Mouse (Mus musculus) stomach, embryonic 16.5 days (tissue): Measurements from ENCODE around the gene Myom1. TPM values are rescaled to one million over a fixed set of nuclear protein-coding genes. Genes with fewer than 3 reads are reported as not detected.

ENCODE experiments used
- ATAC-seq: fragments of 200-750 bp; cut with Nextera tagmentation; 2 replicates; pipeline ENCODE4 v1.8.0; 2017; ENCODE audit warnings: moderate number of reproducible peaks, moderate TSS enrichment; ENCODE audit not compliant: insufficient read depth, low FRiP score
- H3K27ac ChIP-seq: fragments of 300-500 bp; sonication (generic); 2 replicates; pipeline ENCODE4 v1.5.1; 2014; ENCODE audit warnings: low read length
- H3K27me3 ChIP-seq: fragments of 300-500 bp; sonication (generic); 2 replicates; pipeline ENCODE4 v1.6.1; 2014; ENCODE audit warnings: low read length, control low read depth, mixed read lengths; ENCODE audit not compliant: control insufficient read depth, insufficient read depth
- H3K36me3 ChIP-seq: fragments of 300-500 bp; sonication (generic); 2 replicates; pipeline ENCODE4 v1.6.1; 2014; ENCODE audit warnings: low read length; ENCODE audit not compliant: control insufficient read depth, insufficient read depth
- H3K4me1 ChIP-seq: fragments of 300-500 bp; sonication (generic); 2 replicates; pipeline ENCODE4 v1.6.1; 2014; ENCODE audit warnings: low read length, control low read depth, mixed read lengths; ENCODE audit not compliant: control insufficient read depth, insufficient read depth
- H3K4me2 ChIP-seq: fragments of 300-500 bp; sonication (generic); 2 replicates; pipeline ENCODE4 v1.6.1; 2014; ENCODE audit warnings: low read depth, low read length, mixed read lengths
- H3K4me3 ChIP-seq: fragments of 300-500 bp; sonication (generic); replicated peaks from 2 replicates; pipeline ENCODE4 v1.5.1; 2014; ENCODE audit warnings: mild to moderate bottlenecking, low read length
- H3K9ac ChIP-seq: fragments of 300-500 bp; sonication (generic); 2 replicates; pipeline ENCODE4 v1.6.1; 2014; ENCODE audit warnings: low read length
- H3K9me3 ChIP-seq: fragments of 300-500 bp; sonication (generic); replicated peaks from 2 replicates; pipeline ENCODE4 v1.6.1; 2016; ENCODE audit warnings: low read length, control low read depth; ENCODE audit not compliant: control insufficient read depth
- WGBS: fragments of 180-500 bp; shearing (Covaris S2); extraction: QIAGEN DNeasy Blood & Tissue Kit; methylation state at CpG from one replicate; pipeline ENCODE4 v1.1.7; 2014; 5-methylcytosine and 5-hydroxymethylcytosine counted together
- polyA plus RNA-seq: library from polyadenylated mRNA; unstranded; fragments of >200 nt; fragmentation: Nextera tagmentation; extraction: Ambion mirVana; gene quantifications from 2 replicates; pipeline ENCODE4 v1.2.1, GENCODE M21; 2015

The Myom1 gene
- polyA plus RNA-seq, 1 experiment from 2014 or later = 21.1 TPM

DNA sequence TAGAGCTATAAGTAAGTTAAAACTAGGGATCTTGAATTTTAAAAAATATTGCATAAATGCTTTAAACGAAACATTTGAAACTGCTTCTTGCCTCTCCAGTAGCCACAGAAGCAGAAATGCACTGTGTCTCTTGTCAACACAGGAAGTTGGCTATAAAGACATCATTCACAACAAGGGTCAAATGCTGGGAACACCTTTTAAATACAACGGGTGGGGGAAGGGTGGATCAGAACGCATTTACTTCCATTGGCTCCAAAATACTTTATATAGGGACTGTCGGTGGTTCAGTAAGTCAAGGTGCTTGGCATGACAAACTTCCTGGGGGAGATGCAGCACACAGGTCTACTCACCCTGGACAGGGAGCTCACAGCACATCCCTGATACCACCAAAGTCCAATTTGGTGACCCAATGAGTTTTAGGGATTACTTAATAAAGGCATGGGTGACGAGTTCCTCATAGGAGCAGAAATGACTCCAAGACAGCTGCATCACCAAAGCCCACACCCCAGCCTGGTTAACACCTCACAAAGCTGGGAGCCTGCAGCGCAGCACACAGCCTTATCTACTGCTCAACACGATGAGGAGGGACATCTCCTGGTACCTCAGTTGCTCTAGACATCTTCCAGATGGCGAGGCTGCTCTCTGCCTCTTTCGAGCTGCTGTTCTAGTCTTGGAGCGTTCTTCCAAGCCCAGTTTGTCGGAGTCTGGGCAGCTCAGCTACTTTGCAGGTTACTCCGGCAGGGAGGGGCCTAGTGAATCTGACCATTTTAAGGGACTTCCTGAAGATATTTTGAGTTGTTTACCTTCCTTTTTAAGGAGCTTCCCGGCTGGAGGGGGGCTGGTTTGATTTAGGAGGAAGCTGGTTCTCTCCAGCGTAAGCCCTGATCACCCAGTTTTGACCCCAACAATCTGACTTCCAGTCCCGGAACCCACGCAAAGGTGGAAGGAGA lies 134.2 kb downstream of the Myom1 start:
- Histone ChIP-seq H3K4me3 (no peak overlapping the region), H3K9me3 (no peaks in the 10 kb centered on the region), H3K27ac (no peak overlapping the region), H3K27me3 (no peaks in the 10 kb centered on the region), H3K36me3 (no peaks in the 10 kb centered on the region), H3K9ac (no peak overlapping the region), H3K4me2 (no peak overlapping the region), H3K4me1 (no peaks in the 10 kb centered on the region)
- no peak for ATAC-seq
- 66% methylated on average over 16 of the region's 16 CpGs for WGBS

DNA sequence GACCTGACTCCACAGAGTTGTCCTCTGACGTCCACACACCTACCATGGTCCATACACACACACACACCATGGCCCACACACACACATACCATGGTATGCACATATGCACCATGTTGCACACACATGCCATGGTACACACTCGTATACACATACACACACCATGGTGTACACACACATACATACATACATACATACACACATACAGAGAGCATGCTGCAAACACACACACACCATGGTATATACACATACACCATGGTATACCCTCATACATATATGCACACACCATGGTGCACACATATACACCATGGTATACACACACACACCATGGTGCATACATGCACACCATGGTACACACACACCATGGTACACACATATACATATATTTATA lies 134.9 kb downstream of the Myom1 start:
- ATAC-seq = no peak; the same call in 1 of the 2 replicates
- WGBS = 82% methylated on average over 2 of the region's 2 CpGs

DNA sequence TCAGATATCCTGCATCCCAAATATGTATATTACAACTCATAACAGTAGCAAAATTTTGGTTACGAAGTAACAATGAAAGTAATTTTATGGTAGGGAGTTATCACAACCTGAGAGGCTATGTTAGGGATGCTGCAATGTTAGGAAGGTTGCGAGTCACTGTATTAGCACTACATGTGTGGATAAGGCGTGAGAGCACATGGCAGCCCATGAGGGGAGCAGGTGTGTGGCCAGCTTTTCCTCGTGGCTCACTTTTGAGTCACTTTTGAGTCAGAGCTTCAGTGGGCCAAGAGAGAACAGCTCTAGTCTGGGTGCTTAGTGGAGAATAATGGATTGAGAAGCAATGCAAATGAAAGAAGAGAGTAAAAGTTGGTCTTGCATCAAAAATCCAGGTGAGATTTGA lies 139.6 kb downstream of the Myom1 start:
- H3K27ac ChIP-seq = no peak overlapping the region
- H3K4me1 ChIP-seq = no peaks in the 10 kb centered on the region
- no peak overlapping the region for H3K4me2 ChIP-seq
- no peaks in the 10 kb centered on the region for H3K36me3 ChIP-seq
- H3K27me3 ChIP-seq = no peaks in the 10 kb centered on the region
- H3K4me3 ChIP-seq = no peak overlapping the region
- no peak overlapping the region for H3K9ac ChIP-seq
- ATAC-seq = no peak
- WGBS = 82% methylated on average over 4 of the region's 4 CpGs
- no peaks in the 10 kb centered on the region for H3K9me3 ChIP-seq

More for the DNA sequence above, 134.9 kb downstream of the Myom1 start:
- H3K9me3 ChIP-seq = no peaks in the 10 kb centered on the region
- H3K27me3 ChIP-seq = no peaks in the 10 kb centered on the region
- no peaks in the 10 kb centered on the region for H3K4me1 ChIP-seq
- no peak overlapping the region for H3K27ac ChIP-seq
- no peaks in the 10 kb centered on the region for H3K36me3 ChIP-seq
- no peak overlapping the region for H3K4me3 ChIP-seq
- H3K4me2 ChIP-seq = no peak overlapping the region
- no peak overlapping the region for H3K9ac ChIP-seq

DNA sequence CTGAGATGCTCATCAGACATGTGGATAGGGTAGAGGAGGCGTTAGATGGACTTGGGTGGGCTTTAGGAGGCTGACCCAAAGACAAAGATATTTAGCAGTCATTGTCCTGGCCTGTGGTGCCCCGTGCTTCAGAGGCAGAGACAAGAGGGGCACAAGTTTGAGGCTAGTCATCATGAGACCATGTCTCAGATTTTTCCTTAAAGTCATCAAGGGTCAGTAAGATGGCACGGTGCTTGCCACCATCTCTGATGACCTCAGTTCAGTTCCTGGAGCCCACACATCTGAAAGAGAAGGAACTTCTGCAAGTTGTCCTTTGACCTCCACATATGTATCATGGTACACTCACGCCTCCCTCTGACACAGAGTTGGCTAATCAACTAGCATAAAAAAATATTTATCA lies 140.7 kb downstream of the Myom1 start:
- Histone ChIP-seq H3K27me3 (no peaks in the 10 kb centered on the region), H3K27ac (no peak overlapping the region), H3K4me1 (no peaks in the 10 kb centered on the region), H3K9me3 (no peaks in the 10 kb centered on the region), H3K4me2 (no peak overlapping the region), H3K9ac (no peak overlapping the region), H3K4me3 (no peak overlapping the region), H3K36me3 (no peaks in the 10 kb centered on the region)
- 80% methylated on average over 4 of the region's 4 CpGs for WGBS
- ATAC-seq = no peak

DNA sequence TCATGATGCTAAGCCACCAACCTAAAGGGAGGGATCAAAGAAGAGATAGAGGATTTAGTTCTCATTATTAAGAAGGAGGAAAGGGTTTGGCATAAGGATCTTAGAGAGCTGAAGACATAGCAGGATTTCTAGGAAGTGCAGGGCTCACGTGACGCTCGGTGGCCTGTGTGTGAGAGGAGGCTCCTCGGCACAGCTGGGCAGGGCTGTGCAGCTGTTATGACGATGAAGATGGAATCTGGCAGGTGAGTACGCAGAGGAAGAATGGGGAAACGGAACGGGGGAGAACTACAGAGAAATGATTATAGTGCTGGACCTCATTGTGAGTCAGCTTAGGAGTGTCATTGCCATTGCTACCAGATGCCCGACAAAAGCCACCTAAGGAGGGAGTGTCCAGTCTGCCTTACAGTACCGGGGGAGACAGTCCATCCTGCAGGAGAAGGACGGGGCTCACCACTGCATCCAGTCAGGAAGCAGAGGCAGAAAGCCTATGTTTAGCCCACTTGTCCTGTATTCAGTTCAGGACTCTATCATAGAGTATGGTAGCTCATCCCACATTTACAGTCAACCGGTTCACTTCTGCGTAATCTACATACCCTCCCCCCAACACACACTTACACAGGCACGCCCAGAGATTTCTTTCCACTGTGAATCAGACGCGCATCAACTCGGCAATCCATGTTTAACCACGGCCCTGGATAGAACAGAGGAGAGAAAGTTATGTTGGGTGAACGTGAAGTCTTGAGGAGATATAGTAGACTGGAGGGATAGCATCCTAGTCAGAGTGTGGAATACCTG lies 142.1 kb downstream of the Myom1 start:
- WGBS = 74% methylated on average over 19 of the region's 19 CpGs
- H3K27me3 ChIP-seq = no peaks in the 10 kb centered on the region
- H3K9ac ChIP-seq = no peak overlapping the region
- H3K4me1 ChIP-seq = no peaks in the 10 kb centered on the region
- no peak overlapping the region for H3K4me2 ChIP-seq
- H3K27ac ChIP-seq = no peak overlapping the region
- no peaks in the 10 kb centered on the region for H3K9me3 ChIP-seq
- H3K36me3 ChIP-seq = no peaks in the 10 kb centered on the region
- no peak for ATAC-seq
- H3K4me3 ChIP-seq = no peak overlapping the region

DNA sequence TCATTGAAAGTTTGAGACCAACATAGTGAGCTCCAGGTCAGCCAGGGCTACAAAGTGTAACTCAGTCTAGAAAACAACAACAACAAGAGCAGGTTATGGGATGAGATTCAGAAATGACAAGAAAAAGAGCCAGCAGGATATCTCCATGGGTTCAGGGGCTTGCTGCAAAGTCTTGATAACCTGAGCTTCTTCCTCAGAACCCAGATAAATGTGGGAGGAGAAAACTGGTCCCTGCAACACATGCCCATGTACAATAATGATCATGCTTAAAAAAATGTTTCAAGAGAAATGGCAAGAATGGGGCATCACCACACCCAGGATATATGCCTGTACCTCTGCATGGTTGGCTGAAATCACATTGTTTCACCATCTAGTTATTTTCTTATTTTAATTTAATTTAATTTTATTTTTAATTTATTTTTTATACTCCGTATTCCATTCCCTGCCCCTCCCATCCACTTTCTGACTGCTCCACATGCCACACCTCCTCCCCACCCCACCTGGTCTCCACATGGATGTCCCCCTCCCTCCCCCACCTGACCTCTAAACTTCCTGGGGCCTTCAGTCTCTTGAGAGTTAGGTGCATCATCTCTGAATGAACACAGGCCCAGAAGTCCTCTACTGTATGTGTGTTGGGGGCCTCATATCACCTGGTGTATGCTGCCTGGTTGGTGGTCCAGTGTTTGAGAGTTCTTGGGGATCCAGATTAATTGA lies 143.0 kb downstream of the Myom1 start:
- Histone ChIP-seq H3K4me2 (no peak overlapping the region), H3K27me3 (no peaks in the 10 kb centered on the region), H3K27ac (no peak overlapping the region), H3K4me3 (no peak overlapping the region), H3K4me1 (no peaks in the 10 kb centered on the region), H3K9me3 (no peaks in the 10 kb centered on the region), H3K9ac (no peak overlapping the region), H3K36me3 (no peaks in the 10 kb centered on the region)
- WGBS = 86% methylated on average over 1 of the region's 1 CpGs
- no peak for ATAC-seq

DNA sequence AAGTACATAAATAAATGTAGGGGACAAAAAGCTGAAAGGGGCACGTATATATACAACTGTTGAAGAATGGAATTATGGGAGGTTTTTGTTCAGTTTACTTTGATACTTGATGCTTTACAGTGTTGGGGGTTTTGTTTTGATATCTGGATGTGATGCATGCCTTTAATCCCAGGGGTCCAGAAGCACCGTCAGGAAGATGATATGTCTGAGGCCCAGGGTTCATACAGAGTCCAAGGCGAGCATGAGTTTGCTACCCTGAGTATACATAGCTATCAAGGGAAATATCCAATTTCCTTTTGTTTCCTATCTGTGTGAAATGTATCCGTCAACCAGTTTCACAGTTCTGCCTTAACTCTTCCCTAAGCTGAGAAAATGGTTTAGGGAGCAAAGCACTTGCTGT lies 150.9 kb downstream of the Myom1 start:
- H3K4me1 ChIP-seq = peaks cover 17% of the 10 kb centered on the region
- no peaks in the 10 kb centered on the region for H3K27me3 ChIP-seq
- 37% methylated on average over 4 of the region's 4 CpGs for WGBS
- H3K36me3 ChIP-seq = no peaks in the 10 kb centered on the region
- H3K9me3 ChIP-seq = no peaks in the 10 kb centered on the region
- H3K4me3 ChIP-seq = no peak overlapping the region
- no peak overlapping the region for H3K9ac ChIP-seq
- H3K27ac ChIP-seq = no peak overlapping the region
- no peak overlapping the region for H3K4me2 ChIP-seq
- no peak for ATAC-seq

DNA sequence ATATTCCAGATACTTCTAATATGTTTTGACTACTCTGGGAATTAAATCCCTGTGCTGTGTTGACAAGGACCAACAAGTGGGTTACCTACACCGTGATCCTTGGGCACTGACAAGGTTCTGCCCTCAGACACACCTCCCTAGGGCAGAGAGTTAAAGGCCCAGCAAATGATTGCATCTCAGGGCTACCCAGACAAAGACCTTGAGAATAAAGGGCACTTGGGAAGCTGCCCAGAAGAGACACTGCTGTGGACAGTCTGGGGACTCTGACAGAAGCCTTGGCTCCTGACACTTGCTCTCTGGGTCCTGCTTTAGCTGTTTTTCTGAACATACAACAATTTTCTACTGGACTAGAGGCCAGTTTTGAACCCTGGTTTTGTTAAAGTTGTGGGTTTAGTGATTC lies 152.8 kb downstream of the Myom1 start:
- Histone ChIP-seq H3K4me2 (no peak overlapping the region), H3K27ac (no peak overlapping the region), H3K36me3 (no peaks in the 10 kb centered on the region), H3K27me3 (no peaks in the 10 kb centered on the region), H3K4me3 (no peak overlapping the region), H3K4me1 (peaks cover 30% of the 10 kb centered on the region), H3K9ac (no peak overlapping the region), H3K9me3 (no peaks in the 10 kb centered on the region)
- 13% methylated on average over 1 of the region's 1 CpGs for WGBS
- ATAC-seq = no peak
